Mouse (Mus musculus): Measurements from ENCODE around the gene Fzd7.

GRCm38 (mm10) chr1:59437927-59438326, 44.3 kb upstream of the Fzd7 start:
- TF ChIP-seq CTCF (IDR thresholded peaks at IDR 0.05; ENCODE audit: low read depth, low read length): no peak
- no peak for TF ChIP-seq POLR2A (IDR thresholded peaks at IDR 0.05; ENCODE audit: extremely low read depth, insufficient read depth, low read length)

Data from liver, adult 2 months (tissue).